Mouse (Mus musculus) layer of hippocampus, postnatal 25 days (tissue): ENCODE measurements around the gene B4galt2. TPM values are rescaled to one million over a fixed set of nuclear protein-coding genes. Genes with fewer than 3 reads are reported as not detected.

Source experiments
- DNase-seq, 2 experiments: peaks; one replicate each; pipeline ENCODE4 v3.0.0; 2022; ENCODE audit warnings: mixed read lengths in 2 of 2, low spot score in 1 of 2; ENCODE audit errors: extremely low spot score in 1 of 2
- total RNA-seq, 2 experiments: library from RNA; stranded (reverse); gene quantifications; 2 replicates each; pipeline ENCODE4 v1.2.3; 2021

The B4galt2 gene
- total RNA-seq, 2 experiments from 2014 or later, result 75.6 to 76.3 TPM

DNA sequence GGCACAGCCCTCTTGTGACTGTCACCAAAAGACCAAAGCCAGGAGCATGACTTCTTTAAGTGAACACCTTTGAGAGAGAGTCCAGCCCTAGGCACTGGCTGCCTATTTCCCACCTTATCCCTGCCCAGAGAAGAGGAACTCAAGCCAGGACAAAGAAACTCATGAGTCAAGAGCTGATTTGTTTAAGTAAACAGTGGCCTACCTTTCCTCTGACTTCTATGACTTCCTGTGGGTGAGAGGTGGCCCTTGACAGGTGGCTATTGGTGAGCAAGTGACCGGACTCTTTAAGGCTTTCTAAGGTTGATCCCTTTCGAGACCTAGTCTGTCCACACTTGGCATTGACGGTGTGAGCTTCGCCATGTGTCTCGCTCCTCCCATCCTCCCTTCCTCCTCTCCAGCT lies 42.5 kb downstream of the B4galt2 start:
- DNase-seq, result no peak

DNA sequence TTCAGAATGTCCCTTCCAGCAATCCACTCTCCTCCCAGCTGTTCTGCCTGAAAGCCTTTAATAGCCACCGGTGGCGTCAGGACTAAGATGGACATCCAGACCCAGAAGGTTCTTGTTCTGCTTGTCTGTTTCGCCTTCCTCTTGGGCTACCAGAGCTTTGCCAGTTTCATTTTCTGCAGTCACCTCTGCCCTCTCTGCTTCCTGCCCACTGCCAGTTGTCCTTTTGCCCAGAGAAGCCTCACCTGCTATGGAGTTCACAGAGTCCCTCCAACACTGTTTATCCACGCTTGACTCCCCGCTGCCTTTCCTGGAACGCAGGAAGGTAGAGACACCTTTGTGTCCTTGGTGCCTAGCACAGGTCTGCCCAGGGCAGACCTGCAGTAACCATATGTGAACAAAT lies 43.9 kb downstream of the B4galt2 start:
- no peak for DNase-seq

DNA sequence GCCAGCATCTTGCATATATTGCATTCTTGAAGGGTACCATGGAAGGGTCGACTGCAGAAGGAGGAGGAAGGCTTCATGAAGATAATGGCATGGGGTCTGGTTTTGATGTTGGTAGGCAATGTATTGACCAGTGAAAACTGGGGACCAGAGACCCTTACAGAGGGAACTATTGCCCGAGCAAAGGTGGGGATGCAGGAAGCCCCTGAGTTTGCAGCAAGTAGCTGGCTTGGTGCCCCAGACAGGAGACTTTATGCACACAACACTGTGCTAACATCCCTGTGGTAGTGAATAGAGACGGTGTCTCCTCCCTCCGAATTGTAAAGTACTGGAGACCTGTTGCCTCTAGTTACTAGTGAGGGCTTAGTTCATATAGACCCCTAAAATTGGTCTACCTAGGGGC lies 46.0 kb downstream of the B4galt2 start:
- no peak for DNase-seq

- DNase-seq, result peak; percentile 86 to 89
Measured at GRCm38 (mm10) chr4:117836204-117836767, 47.0 kb downstream of the B4galt2 start.

DNA sequence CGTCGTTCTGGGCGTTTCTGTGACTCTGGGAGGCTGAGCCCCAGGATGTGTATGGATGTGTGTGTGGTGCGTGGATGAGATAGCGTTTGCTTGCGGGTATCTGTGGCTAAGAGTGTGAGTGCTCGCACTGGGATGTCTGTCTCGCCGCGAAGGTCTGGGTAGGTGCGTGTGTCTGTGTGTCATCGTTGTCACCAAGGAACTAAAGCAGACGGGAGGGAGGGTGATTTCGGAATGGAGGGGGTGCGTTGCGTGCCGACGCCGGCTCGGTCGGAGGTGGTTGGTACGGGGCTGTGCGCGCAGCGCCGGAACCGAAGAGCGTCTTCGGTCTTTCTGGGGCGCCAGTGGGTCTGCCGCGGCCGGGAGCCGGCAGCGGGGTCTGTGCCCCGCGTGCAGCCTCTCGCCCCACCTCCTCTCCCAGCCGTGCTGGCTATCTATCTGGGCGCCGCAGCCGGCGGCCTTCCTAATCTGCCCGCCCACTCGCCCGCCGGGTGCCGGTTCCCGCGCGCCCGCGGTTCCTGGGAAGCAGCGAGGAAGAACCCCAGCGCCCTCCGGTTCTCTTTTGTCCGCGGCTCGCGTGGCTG lies 47.7 kb downstream of the B4galt2 start:
- DNase-seq, result peak; percentile 40 to 59

GRCm38 (mm10) chr4:117834845-117835530 lies 48.3 kb downstream of the B4galt2 start:
- peak; percentile 42 to 43 for DNase-seq

DNA sequence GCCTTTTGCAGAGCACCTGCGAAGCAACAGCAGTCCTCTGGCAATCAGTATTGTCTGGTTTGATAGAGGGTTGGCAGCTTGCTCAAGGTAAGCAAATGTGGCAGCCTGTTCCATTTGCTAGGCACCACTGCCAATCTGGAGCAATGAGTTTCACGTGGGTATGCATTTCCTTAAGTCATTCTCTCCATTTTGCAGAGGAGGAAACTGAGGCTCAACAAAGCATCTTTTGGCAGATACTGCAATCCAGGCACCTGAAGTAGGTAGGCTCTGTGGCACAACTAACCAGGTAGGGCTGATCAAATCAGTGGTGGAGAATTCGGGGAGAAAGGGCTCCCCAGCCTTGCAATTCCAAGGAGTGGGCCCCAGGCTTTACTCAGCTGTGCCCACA lies 48.8 kb downstream of the B4galt2 start, which contains the start of gene Slc6a9:
Gene Slc6a9 (plus strand): TSS at position 50 of the 388 bp plus-strand sequence.
- DNase-seq, result no peak

DNA sequence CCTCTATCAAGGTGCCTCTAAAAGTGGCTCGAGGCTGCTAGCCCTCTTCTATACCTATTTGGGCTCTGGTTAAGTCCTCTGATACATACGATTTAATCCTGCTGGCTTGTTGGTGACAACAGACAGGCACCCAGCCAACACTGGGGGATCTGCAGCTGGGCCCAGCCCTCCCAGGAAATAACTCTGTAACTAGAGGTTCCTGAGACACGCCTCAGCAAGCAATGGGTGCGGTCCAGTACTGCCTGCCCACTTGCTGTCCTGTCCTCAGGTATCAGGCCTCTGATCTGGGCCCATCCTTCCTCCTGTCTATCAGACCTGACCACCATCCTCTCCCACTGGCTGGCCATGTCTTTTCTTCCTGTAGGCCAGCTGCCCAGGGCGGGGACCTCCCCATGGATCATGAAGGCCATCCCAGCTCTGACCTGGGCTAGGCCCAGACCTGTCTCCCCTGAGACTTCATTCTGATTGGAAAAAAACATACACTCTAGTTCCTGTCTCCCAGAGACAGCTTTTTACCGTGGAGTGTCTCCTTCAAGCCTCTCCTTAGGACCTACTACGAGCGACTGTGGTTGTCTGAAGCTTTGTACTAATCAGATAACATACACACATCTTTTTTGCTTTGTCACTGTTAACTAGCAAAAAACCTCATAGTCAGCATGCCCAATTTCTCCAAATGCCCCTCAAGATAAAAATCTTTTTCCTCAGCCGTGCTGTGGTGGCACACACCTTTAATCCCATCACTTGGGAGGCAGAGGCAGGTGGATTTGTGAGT lies 51.2 kb downstream of the B4galt2 start:
- DNase-seq, result no peak

DNA sequence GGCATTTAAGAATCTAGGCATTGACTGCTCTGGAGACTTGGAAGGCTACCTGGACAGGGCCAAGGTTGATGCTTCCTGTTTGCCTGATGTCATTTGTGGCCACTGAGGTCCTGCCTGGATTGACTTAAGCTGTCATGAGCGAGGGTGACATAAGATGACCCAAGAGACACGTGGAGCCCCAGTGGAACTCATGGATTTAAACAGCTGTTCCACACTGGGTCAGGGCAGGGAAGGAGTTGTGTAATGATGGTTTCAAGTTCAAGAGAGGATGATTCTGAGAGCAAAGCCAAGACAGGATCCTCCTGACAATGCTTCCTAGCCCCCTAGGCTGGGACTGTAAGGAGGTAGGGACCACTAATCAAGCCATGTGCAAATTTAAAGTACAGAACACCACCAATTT lies 51.8 kb downstream of the B4galt2 start:
- DNase-seq, result no peak

DNA sequence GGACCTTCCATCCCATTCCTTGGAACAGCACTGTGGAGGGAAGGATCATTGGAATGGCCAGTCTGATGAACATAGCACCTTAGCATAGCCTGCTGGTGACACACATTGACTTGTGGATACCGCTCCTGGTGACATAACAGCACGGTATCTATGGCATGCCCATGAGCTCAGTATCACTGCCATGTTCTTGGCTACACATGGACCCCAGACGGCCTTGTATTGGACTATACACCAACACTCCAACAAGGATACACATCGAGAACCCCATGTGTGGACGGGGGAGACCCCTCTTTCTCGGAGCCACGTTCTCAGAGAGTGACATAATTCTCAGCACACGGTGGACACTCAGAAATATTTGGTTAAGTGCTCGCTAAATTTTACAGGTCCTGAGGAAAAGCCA lies 52.5 kb downstream of the B4galt2 start:
- DNase-seq, result no peak

GRCm38 (mm10) chr4:117830124-117830551 lies 53.1 kb downstream of the B4galt2 start:
- no peak for DNase-seq

DNA sequence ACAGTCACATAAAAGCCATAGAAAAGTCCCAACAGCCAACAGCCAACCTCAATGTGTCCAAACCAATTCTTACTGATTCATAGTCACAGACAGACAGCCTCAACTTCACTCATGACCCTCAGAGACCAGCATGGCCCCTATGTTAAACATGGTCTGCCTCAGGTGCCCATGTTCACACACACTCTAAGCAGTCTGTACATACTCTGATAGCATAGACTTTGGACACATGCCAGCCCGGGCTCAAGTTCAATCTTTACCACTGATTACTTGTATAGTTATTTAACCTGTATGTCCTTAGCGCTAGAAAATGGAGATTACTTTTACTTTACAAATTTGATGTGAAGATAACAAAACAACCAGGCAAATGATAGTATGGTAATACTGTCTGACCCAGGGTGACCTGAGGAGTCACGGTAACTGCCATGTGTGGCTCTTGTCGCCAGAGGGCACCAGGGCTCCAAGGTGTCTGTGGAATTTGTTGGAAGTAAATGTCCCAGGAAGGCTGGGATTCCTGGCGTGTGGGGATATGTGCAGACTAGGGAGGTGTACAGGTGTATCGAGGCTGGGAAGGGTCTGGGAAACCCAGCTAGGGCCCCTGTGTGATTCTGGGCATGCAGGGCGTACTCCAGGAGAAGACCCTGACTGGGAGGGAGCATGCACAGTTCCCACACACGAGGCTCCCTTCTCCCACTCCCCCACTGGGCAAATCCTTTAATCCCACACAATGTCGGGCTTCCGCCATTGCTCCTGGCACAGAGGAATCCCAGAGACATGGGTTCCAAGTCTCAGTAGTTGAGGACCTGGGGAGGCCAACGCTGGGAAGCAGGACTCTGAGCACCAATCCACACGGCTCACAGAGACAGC lies 53.8 kb downstream of the B4galt2 start:
- peak in 1 of 2 experiments; percentile 66 for DNase-seq

DNA sequence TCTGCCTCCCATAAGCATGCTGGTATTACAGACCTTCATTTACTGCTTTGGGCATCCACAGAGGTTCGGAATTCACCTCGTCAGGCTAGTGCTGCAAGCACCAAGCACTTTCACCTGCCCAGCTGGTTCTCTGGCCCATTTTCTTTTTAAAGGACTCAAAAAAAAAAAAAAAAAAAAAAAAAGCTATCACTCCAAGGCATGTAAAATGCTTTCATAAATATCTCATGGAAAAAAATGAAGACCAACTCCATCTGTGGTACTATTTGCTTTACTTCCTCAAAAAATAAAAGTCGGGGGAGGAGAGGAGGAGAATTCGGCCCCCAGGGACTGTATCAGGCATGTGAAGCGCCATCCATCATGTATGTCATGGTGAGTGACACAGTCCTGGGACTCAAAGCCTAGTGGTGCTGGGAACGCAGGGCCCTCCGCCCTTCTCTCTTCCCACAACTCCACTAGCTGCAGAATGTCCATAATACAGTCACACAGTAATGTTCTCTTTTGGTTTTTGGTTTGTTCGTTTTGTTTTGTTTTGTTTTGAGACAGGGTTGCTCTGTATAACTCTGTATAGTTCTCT lies 54.6 kb downstream of the B4galt2 start:
- no peak for DNase-seq

Other genes starting within 250 kb of the B4galt2 start
- gene Dmap1, start 201.2 kb downstream of the B4galt2 start, total RNA-seq, result 10 to 100 TPM; 35.8 to 39.6 TPM
- gene Gm12845, start 159.1 kb downstream of the B4galt2 start, total RNA-seq, result not detected
- gene Klf17, start 117.8 kb downstream of the B4galt2 start, total RNA-seq, result not detected
- 10 to 100 TPM; 35.1 to 41.4 TPM for gene Slc6a9, start 49.0 kb downstream of the B4galt2 start, total RNA-seq
- 1 to 10 TPM in 1 of 2 experiments, under 1 TPM in 1; 0.91 to 1.1 TPM for gene Ccdc24, start 10.9 kb downstream of the B4galt2 start, total RNA-seq
- gene Atp6v0b, start 3.8 kb upstream of the B4galt2 start, total RNA-seq, result 100 to 1,000 TPM; 429 to 448 TPM
- gene Dph2, start 8.5 kb upstream of the B4galt2 start, total RNA-seq, result 10 to 100 TPM in 1 of 2 experiments, 1 to 10 TPM in 1; 7.9 to 11.7 TPM
- 100 to 1,000 TPM; 131 to 146 TPM for gene Ipo13, start 31.5 kb upstream of the B4galt2 start, total RNA-seq
- 1 to 10 TPM; 1.9 to 2.2 TPM for gene Artn, start 46.3 kb upstream of the B4galt2 start, total RNA-seq